Mouse (Mus musculus): ENCODE measurements at regions not wholly inside any gene's neighbourhood (a gene's known extent, or its start where the extent isn't known, plus 50 kb on each side); places are given as distances from the start of the nearest gene placed in this dataset.

- TF ChIP-seq HCFC1 (IDR thresholded peaks at IDR 0.05; ENCODE audit: borderline replicate concordance, insufficient read depth, low read length) (no peak), ZNF384 (IDR thresholded peaks at IDR 0.05; ENCODE audit: low read depth, low read length) (no peak), ZC3H11A (IDR thresholded peaks at IDR 0.05; ENCODE audit: borderline replicate concordance, low read depth, low read length) (0 out of 2 replicates have a peak, but pooled peaks have one; percentile 10)
Measured at GRCm38 (mm10) chr16:9469394-9469793, 526.0 kb downstream of the Grin2a start.

Measured in ES-E14 (cell line).